Mouse (Mus musculus) embryonic facial prominence, embryonic 14.5 days (tissue): ENCODE measurements around the gene Samhd1. TPM values are rescaled to one million over a fixed set of nuclear protein-coding genes. Genes with fewer than 3 reads are reported as not detected.

Experiments
- ATAC-seq: fragments of 200-750 bp; cut with Nextera tagmentation; 2 replicates; pipeline ENCODE4 v1.8.0; 2017; ENCODE audit warnings: low read depth, moderate number of reproducible peaks, moderate TSS enrichment
- DNase-seq: peaks from one replicate; pipeline ENCODE4 v3.0.0-alpha.2; 2015; ENCODE audit warnings: low spot score
- H3K27ac ChIP-seq: fragments of 300-500 bp; sonication (generic); replicated peaks from 2 replicates; pipeline ENCODE4 v1.5.1; 2014; ENCODE audit warnings: low read depth, mild to moderate bottlenecking, low read length, moderate library complexity
- H3K27me3 ChIP-seq: fragments of 300-500 bp; sonication (generic); replicated peaks from 2 replicates; pipeline ENCODE4 v1.6.1; 2014; ENCODE audit warnings: low read length; ENCODE audit not compliant: control insufficient read depth, insufficient read depth
- H3K36me3 ChIP-seq: fragments of 300-500 bp; sonication (generic); 2 replicates; pipeline ENCODE4 v1.6.1; 2014; ENCODE audit warnings: low read length, mixed read lengths; ENCODE audit not compliant: control insufficient read depth, insufficient read depth
- H3K4me1 ChIP-seq: fragments of 300-500 bp; sonication (generic); 2 replicates; pipeline ENCODE4 v1.6.1; 2014; ENCODE audit warnings: antibody characterized with exemption, low read length; ENCODE audit not compliant: control insufficient read depth, insufficient read depth
- H3K4me2 ChIP-seq: fragments of 300-500 bp; sonication (generic); 2 replicates; pipeline ENCODE4 v1.6.1; 2014; ENCODE audit warnings: low read depth, mild to moderate bottlenecking, low read length, moderate library complexity, mixed read lengths
- H3K4me3 ChIP-seq: fragments of 300-500 bp; sonication (generic); 2 replicates; pipeline ENCODE4 v1.5.1; 2014; ENCODE audit warnings: low read depth, mild to moderate bottlenecking, low read length
- H3K9ac ChIP-seq: fragments of 300-500 bp; sonication (generic); 2 replicates; pipeline ENCODE4 v1.6.1; 2014; ENCODE audit warnings: low read depth, mild to moderate bottlenecking, low read length, moderate library complexity, mixed read lengths
- H3K9me3 ChIP-seq: fragments of 300-500 bp; sonication (generic); 2 replicates; pipeline ENCODE4 v1.6.1; 2016; ENCODE audit warnings: low read length; ENCODE audit not compliant: control insufficient read depth
- WGBS: fragments of 180-500 bp; shearing (Covaris S2); extraction: QIAGEN DNeasy Blood & Tissue Kit; methylation state at CpG from one replicate; pipeline ENCODE4 v1.1.7; 2014; 5-methylcytosine and 5-hydroxymethylcytosine counted together
- polyA plus RNA-seq: library from polyadenylated mRNA; unstranded; fragments of >200 nt; fragmentation: Nextera tagmentation; extraction: Ambion mirVana; gene quantifications from 2 replicates; pipeline ENCODE4 v1.2.1, GENCODE M21; 2014

Gene Samhd1
- polyA plus RNA-seq, 1 experiment from 2014 or later, result 24.0 TPM

- Histone ChIP-seq H3K9ac (peak overlapping the region; percentile 15; the same call in 1 of the 2 replicates), H3K27ac (peak overlapping the region; percentile 85), H3K4me2 (peak overlapping the region; percentile 50), H3K27me3 (no peaks in the 10 kb centered on the region), H3K4me3 (no peak overlapping the region), H3K9me3 (no peaks in the 10 kb centered on the region), H3K36me3 (peaks cover 35% of the 10 kb centered on the region), H3K4me1 (peaks cover 37% of the 10 kb centered on the region)
- DNase-seq (no peak), ATAC-seq (no peak; the same call in 1 of the 2 replicates)
- WGBS, result 59% methylated on average over 8 of the region's 8 CpGs
Measured at GRCm38 (mm10) chr2:157059166-157059565, 75.9 kb downstream of the Samhd1 start.

GRCm38 (mm10) chr2:157058342-157058998, 76.6 kb downstream of the Samhd1 start:
- ATAC-seq (peak; percentile 93), DNase-seq (peak; percentile 95)
- WGBS, result 15% methylated on average over 15 of the region's 18 CpGs
- Histone ChIP-seq H3K4me1 (peaks cover 32% of the 10 kb centered on the region), H3K4me3 (0 out of 2 replicates have a peak overlapping the region, but pooled peaks have one; percentile 12), H3K4me2 (peak overlapping the region; percentile 50), H3K36me3 (peaks cover 42% of the 10 kb centered on the region), H3K9ac (peak overlapping the region; percentile 36; the same call in 1 of the 2 replicates), H3K9me3 (no peaks in the 10 kb centered on the region), H3K27me3 (no peaks in the 10 kb centered on the region), H3K27ac (peak overlapping the region; percentile 85)

- H3K36me3 ChIP-seq, result peaks cover 49% of the 10 kb centered on the region
- peaks cover 28% of the 10 kb centered on the region for H3K4me1 ChIP-seq
- no peaks in the 10 kb centered on the region for H3K9me3 ChIP-seq
Measured at GRCm38 (mm10) chr2:157057758-157058157, 77.3 kb downstream of the Samhd1 start.

GRCm38 (mm10) chr2:157057186-157057585, 77.9 kb downstream of the Samhd1 start:
- H3K4me3 ChIP-seq, result no peak overlapping the region
- peaks cover 28% of the 10 kb centered on the region for H3K4me1 ChIP-seq
- no peak for DNase-seq
- H3K27me3 ChIP-seq, result no peaks in the 10 kb centered on the region
- peaks cover 55% of the 10 kb centered on the region for H3K36me3 ChIP-seq
- WGBS, result 91% methylated on average over 3 of the region's 3 CpGs
- H3K27ac ChIP-seq, result no peak overlapping the region
- no peak overlapping the region for H3K4me2 ChIP-seq
- ATAC-seq, result no peak
- H3K9ac ChIP-seq, result no peak overlapping the region
- H3K9me3 ChIP-seq, result no peaks in the 10 kb centered on the region

More at GRCm38 (mm10) chr2:157057758-157058157, 77.3 kb downstream of the Samhd1 start:
- 81% methylated on average over 4 of the region's 4 CpGs for WGBS
- ATAC-seq (no peak), DNase-seq (no peak)
- Histone ChIP-seq H3K4me2 (no peak overlapping the region), H3K4me3 (no peak overlapping the region), H3K9ac (no peak overlapping the region), H3K27me3 (no peaks in the 10 kb centered on the region), H3K27ac (peak overlapping the region; percentile 85)

- Histone ChIP-seq H3K9me3 (no peaks in the 10 kb centered on the region), H3K9ac (no peak overlapping the region), H3K27ac (peak overlapping the region; percentile 77; the same call in 1 of the 2 replicates), H3K4me3 (no peak overlapping the region), H3K27me3 (no peaks in the 10 kb centered on the region), H3K4me2 (no peak overlapping the region), H3K4me1 (peaks cover 28% of the 10 kb centered on the region), H3K36me3 (peaks cover 68% of the 10 kb centered on the region)
- ATAC-seq (no peak), DNase-seq (no peak)
- WGBS, result 92% methylated on average over 6 of the region's 6 CpGs
Measured at GRCm38 (mm10) chr2:157055721-157056120, 79.3 kb downstream of the Samhd1 start.

GRCm38 (mm10) chr2:157054816-157055215, 80.2 kb downstream of the Samhd1 start:
- 61% methylated on average over 5 of the region's 5 CpGs for WGBS
- Histone ChIP-seq H3K4me1 (peaks cover 28% of the 10 kb centered on the region), H3K27me3 (no peaks in the 10 kb centered on the region)

GRCm38 (mm10) chr2:157054297-157054696, 80.8 kb downstream of the Samhd1 start:
- Histone ChIP-seq H3K9ac (no peak overlapping the region), H3K4me3 (no peak overlapping the region), H3K4me2 (no peak overlapping the region), H3K4me1 (peaks cover 25% of the 10 kb centered on the region), H3K9me3 (no peaks in the 10 kb centered on the region), H3K27ac (peak overlapping the region; percentile 77), H3K27me3 (no peaks in the 10 kb centered on the region), H3K36me3 (peaks cover 72% of the 10 kb centered on the region)
- DNase-seq (no peak), ATAC-seq (no peak)
- WGBS, result 92% methylated on average over 7 of the region's 8 CpGs

More at GRCm38 (mm10) chr2:157054816-157055215, 80.2 kb downstream of the Samhd1 start:
- Histone ChIP-seq H3K9ac (no peak overlapping the region), H3K27ac (peak overlapping the region; percentile 77), H3K4me2 (no peak overlapping the region), H3K4me3 (no peak overlapping the region), H3K36me3 (peaks cover 71% of the 10 kb centered on the region), H3K9me3 (no peaks in the 10 kb centered on the region)
- peak; percentile 66 for DNase-seq
- ATAC-seq, result no peak; the same call in 1 of the 2 replicates

- H3K27me3 ChIP-seq, result no peaks in the 10 kb centered on the region
- no peaks in the 10 kb centered on the region for H3K9me3 ChIP-seq
- no peak overlapping the region for H3K4me3 ChIP-seq
- no peak overlapping the region for H3K27ac ChIP-seq
- H3K36me3 ChIP-seq, result peaks cover 77% of the 10 kb centered on the region
- ATAC-seq, result no peak
- H3K4me1 ChIP-seq, result peaks cover 21% of the 10 kb centered on the region
- WGBS, result 73% methylated on average over 4 of the region's 4 CpGs
- DNase-seq, result no peak
- H3K4me2 ChIP-seq, result no peak overlapping the region
- no peak overlapping the region for H3K9ac ChIP-seq
Measured at GRCm38 (mm10) chr2:157053787-157054186, 81.3 kb downstream of the Samhd1 start.

GRCm38 (mm10) chr2:157053124-157053523, 81.9 kb downstream of the Samhd1 start:
- Histone ChIP-seq H3K9ac (no peak overlapping the region), H3K4me1 (peaks cover 16% of the 10 kb centered on the region), H3K27me3 (no peaks in the 10 kb centered on the region), H3K4me2 (no peak overlapping the region), H3K36me3 (peaks cover 83% of the 10 kb centered on the region), H3K4me3 (no peak overlapping the region), H3K27ac (no peak overlapping the region), H3K9me3 (no peaks in the 10 kb centered on the region)
- ATAC-seq (no peak), DNase-seq (no peak)
- WGBS, result 95% methylated on average over 5 of the region's 5 CpGs
